Mouse (Mus musculus) lung, embryonic 14.5 days (tissue): ENCODE results near the gene Agps. TPM values are rescaled to one million over a fixed set of nuclear protein-coding genes. Genes with fewer than 3 reads are reported as not detected.

Experiments used
- ATAC-seq: fragments of 200-750 bp; cut with Nextera tagmentation; 2 replicates; pipeline ENCODE4 v1.8.0; 2017; ENCODE audit warnings: mild to moderate bottlenecking, moderate TSS enrichment, moderate library complexity; ENCODE audit not compliant: insufficient read depth
- DNase-seq: peaks from one replicate; pipeline ENCODE4 v3.0.0-alpha.2; 2015
- H3K27ac ChIP-seq: fragments of 300-500 bp; sonication (generic); 2 replicates; pipeline ENCODE4 v1.5.1; 2014; ENCODE audit warnings: low read depth, mild to moderate bottlenecking, moderate library complexity
- H3K27me3 ChIP-seq: fragments of 300-500 bp; sonication (generic); 2 replicates; pipeline ENCODE4 v1.6.1; 2014; ENCODE audit warnings: low read length, control low read depth; ENCODE audit not compliant: insufficient read depth
- H3K36me3 ChIP-seq: fragments of 300-500 bp; sonication (generic); 2 replicates; pipeline ENCODE4 v1.6.1; 2014; ENCODE audit warnings: control low read depth; ENCODE audit not compliant: insufficient read depth
- H3K4me1 ChIP-seq: fragments of 300-500 bp; sonication (generic); 2 replicates; pipeline ENCODE4 v1.6.1; 2014; ENCODE audit warnings: antibody characterized with exemption, control low read depth; ENCODE audit not compliant: insufficient read depth
- H3K4me2 ChIP-seq: fragments of 300-500 bp; sonication (generic); 2 replicates; pipeline ENCODE4 v1.6.1; 2014; ENCODE audit warnings: mild to moderate bottlenecking
- H3K4me3 ChIP-seq: fragments of 300-500 bp; sonication (generic); 2 replicates; pipeline ENCODE4 v1.5.1; 2014; ENCODE audit warnings: low read depth, low read length
- H3K9ac ChIP-seq: fragments of 300-500 bp; sonication (generic); 2 replicates; pipeline ENCODE4 v1.6.1; 2014
- H3K9me3 ChIP-seq: fragments of 300-500 bp; sonication (generic); 2 replicates; pipeline ENCODE4 v1.6.1; 2016; ENCODE audit warnings: low read depth, low read length, control low read depth
- CTCF ChIP-seq: IDR thresholded peaks from 2 replicates; pipeline ENCODE4 v1.5.1; 2016; ENCODE audit warnings: antibody characterized with exemption, low read depth
- whole genome bisulfite sequencing: fragments of 180-500 bp; shearing (Covaris S2); extraction: QIAGEN DNeasy Blood & Tissue Kit; methylation state at CpG from one replicate; pipeline ENCODE4 v1.1.7; 2014; 5-methylcytosine and 5-hydroxymethylcytosine counted together
- polyA plus RNA-seq: library from polyadenylated mRNA; unstranded; fragments of >200 nt; fragmentation: Nextera tagmentation; extraction: Ambion mirVana; gene quantifications from 2 replicates; pipeline ENCODE4 v1.2.1, GENCODE M21; 2014

Agps gene
- polyA plus RNA-seq, 1 experiment from 2014 or later = 55.7 TPM

DNA sequence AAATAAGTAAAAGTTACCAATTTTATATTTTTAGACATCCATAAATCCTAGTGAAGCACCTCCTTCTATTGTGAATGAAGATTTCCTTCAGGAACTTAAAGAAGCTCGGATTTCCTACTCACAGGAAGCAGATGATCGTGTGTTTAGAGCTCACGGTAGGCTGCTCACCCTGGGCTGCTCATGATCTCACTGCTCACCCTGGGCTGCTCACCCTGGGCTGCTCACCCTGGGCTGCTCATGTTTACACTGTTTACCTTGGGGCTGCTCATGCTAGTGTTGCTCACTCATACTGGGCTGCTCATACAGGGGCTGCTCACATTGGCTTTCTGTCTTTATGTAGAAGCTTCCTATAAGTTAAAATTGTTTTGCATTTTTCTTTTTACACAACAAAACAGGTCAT, 22.2 kb downstream of the Agps start:
- Histone ChIP-seq H3K9ac (no peak overlapping the region), H3K27me3 (no peaks in the 10 kb centered on the region), H3K4me2 (no peak overlapping the region), H3K36me3 (peaks cover 21% of the 10 kb centered on the region), H3K27ac (no peak overlapping the region), H3K9me3 (no peaks in the 10 kb centered on the region), H3K4me1 (no peaks in the 10 kb centered on the region), H3K4me3 (no peak overlapping the region)
- DNase-seq = peak; percentile 13
- no peak for TF ChIP-seq CTCF
- peak; percentile 44; the same call in 1 of the 2 replicates for ATAC-seq
- WGBS = 52% methylated on average over 3 of the region's 3 CpGs

- no peak for ATAC-seq
- DNase-seq = no peak
- H3K27me3 ChIP-seq = no peaks in the 10 kb centered on the region
- H3K27ac ChIP-seq = no peak overlapping the region
- no peak overlapping the region for H3K4me3 ChIP-seq
- H3K4me1 ChIP-seq = no peaks in the 10 kb centered on the region
- no peak for TF ChIP-seq CTCF
- WGBS = 92% methylated on average over 3 of the region's 3 CpGs
- H3K9me3 ChIP-seq = no peaks in the 10 kb centered on the region
- H3K9ac ChIP-seq = no peak overlapping the region
- no peak overlapping the region for H3K4me2 ChIP-seq
- peaks cover 31% of the 10 kb centered on the region for H3K36me3 ChIP-seq
These were observed 29.1 kb downstream of the Agps start for GRCm38 (mm10) chr2:75861115-75861514.

- Histone ChIP-seq H3K9ac (no peak overlapping the region), H3K4me1 (no peaks in the 10 kb centered on the region), H3K36me3 (peaks cover 26% of the 10 kb centered on the region), H3K4me2 (no peak overlapping the region), H3K27ac (no peak overlapping the region), H3K4me3 (no peak overlapping the region), H3K9me3 (no peaks in the 10 kb centered on the region), H3K27me3 (no peaks in the 10 kb centered on the region)
- DNase-seq (no peak), ATAC-seq (no peak)
- TF ChIP-seq CTCF = no peak
- WGBS = 89% methylated on average over 2 of the region's 2 CpGs
These were observed 37.6 kb downstream of the Agps start for GRCm38 (mm10) chr2:75869604-75870003.

- 86% methylated on average over 3 of the region's 3 CpGs for WGBS
- Histone ChIP-seq H3K4me3 (no peak overlapping the region), H3K27me3 (no peaks in the 10 kb centered on the region), H3K9me3 (no peaks in the 10 kb centered on the region), H3K9ac (no peak overlapping the region), H3K36me3 (peaks cover 25% of the 10 kb centered on the region; the same call in 1 of the 2 replicates), H3K4me1 (no peaks in the 10 kb centered on the region), H3K27ac (no peak overlapping the region), H3K4me2 (no peak overlapping the region)
- no peak for ATAC-seq
- TF ChIP-seq CTCF = no peak
- no peak for DNase-seq
These were observed 42.1 kb downstream of the Agps start for GRCm38 (mm10) chr2:75874008-75874559.

GRCm38 (mm10) chr2:75879791-75880190, 47.8 kb downstream of the Agps start:
- no peak overlapping the region for H3K4me3 ChIP-seq
- peak; percentile 69 for DNase-seq
- ATAC-seq = no peak
- peak; percentile 64 for TF ChIP-seq CTCF
- H3K4me2 ChIP-seq = no peak overlapping the region
- H3K4me1 ChIP-seq = no peaks in the 10 kb centered on the region
- 45% methylated on average over 3 of the region's 3 CpGs for WGBS
- H3K36me3 ChIP-seq = peaks cover 24% of the 10 kb centered on the region; the same call in 1 of the 2 replicates
- H3K9ac ChIP-seq = no peak overlapping the region
- H3K9me3 ChIP-seq = no peaks in the 10 kb centered on the region
- no peaks in the 10 kb centered on the region for H3K27me3 ChIP-seq
- H3K27ac ChIP-seq = no peak overlapping the region

DNA sequence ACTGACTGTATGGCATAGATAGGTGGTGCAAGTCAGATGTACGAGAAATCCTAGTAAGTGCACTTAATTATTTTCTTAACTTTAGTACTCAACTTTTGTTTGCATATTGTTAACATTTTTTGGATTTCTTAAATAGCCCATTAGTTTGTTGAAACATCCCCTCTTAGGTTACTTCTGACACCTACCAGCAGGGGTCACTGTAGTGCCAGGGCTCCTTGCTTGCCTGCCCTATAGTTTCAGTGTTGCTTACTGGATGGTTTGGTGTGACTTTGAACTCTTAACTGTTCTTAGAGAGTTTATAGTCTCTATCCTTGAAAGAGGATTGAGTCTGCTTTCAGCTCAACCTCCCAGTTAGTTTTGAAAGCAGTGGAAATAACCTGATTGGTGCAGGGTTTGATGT, 51.6 kb downstream of the Agps start:
- no peak overlapping the region for H3K4me2 ChIP-seq
- H3K4me3 ChIP-seq = no peak overlapping the region
- 17% methylated on average over 1 of the region's 1 CpGs for WGBS
- TF ChIP-seq CTCF = peak; percentile 88
- no peaks in the 10 kb centered on the region for H3K9me3 ChIP-seq
- H3K27ac ChIP-seq = no peak overlapping the region
- no peaks in the 10 kb centered on the region for H3K27me3 ChIP-seq
- no peak overlapping the region for H3K9ac ChIP-seq
- DNase-seq (peak; percentile 88), ATAC-seq (no peak)
- no peaks in the 10 kb centered on the region for H3K4me1 ChIP-seq
- H3K36me3 ChIP-seq = peaks cover 32% of the 10 kb centered on the region

- TF ChIP-seq CTCF = no peak
- Histone ChIP-seq H3K4me1 (no peaks in the 10 kb centered on the region), H3K27me3 (no peaks in the 10 kb centered on the region), H3K9me3 (no peaks in the 10 kb centered on the region), H3K9ac (no peak overlapping the region), H3K4me2 (no peak overlapping the region), H3K4me3 (no peak overlapping the region), H3K27ac (no peak overlapping the region), H3K36me3 (peaks cover 16% of the 10 kb centered on the region)
- ATAC-seq (no peak), DNase-seq (no peak)
- WGBS = 78% methylated on average over 4 of the region's 4 CpGs
These were observed 60.0 kb downstream of the Agps start for GRCm38 (mm10) chr2:75891981-75892380.
